Mouse (Mus musculus) adrenal gland, postnatal 10 days (tissue): ENCODE measurements around the gene Paxip1. TPM values are rescaled to one million over a fixed set of nuclear protein-coding genes. Genes with fewer than 3 reads are reported as not detected.

Experiments
- DNase-seq: peaks from one replicate; pipeline ENCODE4 v3.0.0; 2021; ENCODE audit warnings: mixed read lengths
- total RNA-seq, 2 experiments: library from RNA; stranded (reverse); gene quantifications; 2 replicates each; pipeline ENCODE4 v1.2.3; 2021

Paxip1 gene
- total RNA-seq, 2 experiments from 2014 or later = 25.7 to 30.8 TPM

DNA sequence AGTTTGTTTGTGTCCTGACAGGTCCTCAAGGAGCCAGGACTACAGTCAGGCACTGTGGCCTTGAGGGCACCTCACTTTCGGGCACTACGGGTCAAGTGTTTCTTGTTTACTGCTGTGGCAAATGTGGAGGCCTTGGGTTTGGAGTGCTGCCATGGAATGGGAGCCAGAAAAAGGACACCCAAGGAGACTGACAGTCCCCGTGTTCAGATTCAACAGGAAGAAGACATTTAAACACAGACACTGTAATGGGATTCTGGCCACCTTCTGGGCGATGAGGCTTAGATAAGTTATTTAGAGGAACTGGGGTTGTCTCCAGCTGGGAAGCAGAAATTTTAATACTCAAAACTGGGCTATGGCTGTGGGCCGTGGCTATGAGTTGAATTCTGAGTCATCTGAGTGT is 60.8 kb downstream of the Paxip1 start:
- DNase-seq = peak; percentile 55

DNA sequence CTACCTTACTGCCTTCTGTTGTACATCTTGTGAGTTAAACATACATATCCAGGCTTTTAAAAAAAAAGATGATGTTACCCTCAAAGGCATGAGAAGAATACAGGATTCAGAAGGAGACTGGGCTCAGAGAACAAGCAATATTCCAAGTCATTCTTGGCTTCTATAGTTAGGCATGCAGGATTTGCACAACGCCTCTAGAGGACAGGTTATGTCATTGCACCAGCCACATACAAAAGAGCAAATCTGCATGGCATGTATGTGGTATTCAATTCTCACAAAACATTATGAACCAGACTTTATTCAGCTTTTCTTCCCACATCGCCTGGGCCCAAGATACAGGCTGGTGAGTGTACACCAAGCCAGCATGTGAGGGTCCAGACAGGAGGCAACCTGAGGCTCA is 67.0 kb downstream of the Paxip1 start:
- no peak for DNase-seq

DNA sequence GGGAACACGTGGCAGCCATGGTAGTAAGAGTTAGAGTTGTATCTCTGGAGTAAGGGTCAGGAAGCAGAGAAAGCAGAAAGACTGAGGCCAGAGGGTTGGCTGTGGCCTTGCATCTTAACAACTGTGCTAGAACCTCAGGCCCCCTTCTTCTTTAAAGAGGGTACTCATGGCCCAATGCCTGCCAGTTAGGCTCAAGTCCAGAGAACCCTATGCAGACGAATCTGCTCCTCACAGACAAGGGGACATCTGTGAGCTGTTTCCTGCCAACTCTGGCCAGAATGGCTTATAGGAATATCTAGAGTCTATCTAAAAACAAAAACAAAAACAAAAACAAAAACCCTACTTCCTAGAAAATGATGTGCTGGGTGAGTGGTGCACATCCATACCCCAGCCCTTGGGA is 72.2 kb downstream of the Paxip1 start:
- DNase-seq = no peak

DNA sequence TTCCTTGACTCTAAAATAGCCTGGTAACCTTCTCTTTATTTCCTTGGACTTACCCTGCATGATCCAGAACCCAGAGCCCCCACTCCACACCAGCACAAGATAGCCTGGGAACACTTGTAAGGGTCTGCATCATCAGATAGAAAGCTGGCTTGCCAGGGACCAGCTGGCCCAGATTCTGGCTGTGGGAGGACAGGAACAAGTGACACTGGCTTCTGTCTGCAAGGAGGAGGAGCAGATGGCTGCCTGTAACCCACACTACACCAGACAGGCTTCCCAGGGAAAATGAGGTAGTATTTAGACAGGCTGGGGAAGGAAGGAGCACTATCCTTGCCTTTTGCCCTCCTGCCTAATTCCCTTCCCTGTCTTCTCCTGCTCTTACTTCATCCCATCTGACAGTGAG is 74.2 kb downstream of the Paxip1 start:
- DNase-seq = no peak

DNA sequence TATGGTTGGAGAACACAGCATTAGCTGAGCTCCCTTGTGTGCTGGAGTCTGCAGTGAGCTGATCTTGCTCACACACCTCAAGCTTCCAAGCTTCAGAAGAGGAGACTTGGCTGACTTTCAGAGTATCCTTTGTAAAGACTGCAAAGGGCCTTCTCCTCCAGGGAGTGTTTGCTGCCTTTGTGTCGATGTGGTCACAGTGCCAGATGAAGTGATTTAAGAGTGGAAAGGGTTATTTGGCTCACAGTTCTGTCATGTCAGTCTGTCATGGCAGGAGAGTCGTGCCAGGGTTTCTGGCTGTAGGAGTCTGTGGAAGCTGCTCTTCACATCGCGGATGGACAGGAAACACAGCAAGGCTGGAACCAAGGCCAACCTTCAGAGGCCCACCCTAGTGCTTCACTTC is 75.5 kb downstream of the Paxip1 start:
- DNase-seq = no peak

DNA sequence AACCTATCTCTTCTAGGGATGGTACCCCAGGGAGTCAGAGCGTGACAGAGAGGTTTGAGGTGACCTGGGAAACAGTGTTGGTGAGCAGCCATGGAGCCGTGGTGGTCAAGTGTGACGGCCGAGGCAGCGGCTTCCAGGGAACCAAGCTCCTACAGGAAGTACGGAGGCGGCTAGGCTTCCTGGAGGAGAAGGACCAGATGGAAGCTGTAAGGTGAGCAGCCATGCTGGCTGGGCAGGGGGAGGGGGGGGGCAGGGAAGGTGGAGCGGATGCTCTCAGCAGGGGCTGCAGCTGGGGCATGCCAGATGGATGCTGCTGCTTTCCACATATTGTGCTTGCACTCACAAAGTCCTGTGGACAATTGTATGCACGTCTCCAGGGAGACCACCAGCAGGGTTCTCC is 77.1 kb downstream of the Paxip1 start:
- DNase-seq = no peak

DNA sequence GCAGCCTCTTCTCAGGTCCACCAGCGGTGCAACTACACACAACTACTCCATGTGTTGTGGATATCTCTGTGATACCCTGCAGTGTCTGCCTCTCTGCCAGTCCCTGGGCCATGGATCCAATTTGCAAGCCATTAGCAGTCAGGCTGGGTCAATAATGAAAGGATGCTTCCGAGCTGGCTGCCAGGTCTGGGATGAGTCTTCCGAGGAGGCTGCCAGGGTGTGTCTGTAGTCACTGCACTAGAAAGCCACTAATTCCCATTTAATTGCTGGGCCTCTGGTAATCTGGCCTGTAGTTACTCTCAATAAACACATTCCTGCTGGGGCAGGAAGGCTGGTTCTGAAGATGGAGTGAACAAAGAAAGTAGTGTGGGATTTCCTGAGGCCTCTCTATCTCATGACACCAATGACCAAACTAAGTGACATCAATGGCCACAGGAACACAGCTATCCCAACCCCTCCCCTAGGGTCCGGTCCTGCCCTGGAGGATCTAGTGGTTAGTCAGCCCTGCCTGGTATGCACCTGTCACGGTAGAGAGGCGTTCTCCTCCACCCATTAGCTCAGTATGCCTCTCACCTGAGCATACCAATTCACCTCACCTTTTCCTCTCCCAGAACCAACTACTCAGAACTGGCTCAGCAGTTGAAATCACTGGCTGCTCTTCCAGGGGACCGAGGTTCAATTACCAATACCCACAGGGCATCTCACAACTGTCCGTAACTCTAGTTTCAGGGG is 79.9 kb downstream of the Paxip1 start:
- no peak for DNase-seq

DNA sequence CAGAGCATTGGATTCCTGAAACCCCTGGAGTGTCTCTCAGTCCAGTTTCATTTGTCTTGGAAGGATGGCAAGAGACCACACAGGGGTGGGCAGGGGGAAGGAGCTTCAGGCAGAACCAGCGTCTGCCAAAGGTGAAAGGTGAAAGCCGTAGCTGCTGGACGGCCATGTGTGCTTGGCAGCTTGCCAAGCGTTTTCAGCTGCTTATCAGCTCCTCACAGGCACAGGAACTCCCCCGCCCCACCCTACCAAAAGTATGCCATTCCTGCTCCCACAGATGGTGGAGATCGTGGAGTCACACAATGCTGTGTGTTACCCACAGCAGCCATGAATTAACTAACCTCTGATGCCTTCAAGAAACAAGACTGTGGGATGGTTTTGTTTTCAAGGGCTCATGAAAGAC is 83.3 kb downstream of the Paxip1 start:
- peak; percentile 22 for DNase-seq

DNA sequence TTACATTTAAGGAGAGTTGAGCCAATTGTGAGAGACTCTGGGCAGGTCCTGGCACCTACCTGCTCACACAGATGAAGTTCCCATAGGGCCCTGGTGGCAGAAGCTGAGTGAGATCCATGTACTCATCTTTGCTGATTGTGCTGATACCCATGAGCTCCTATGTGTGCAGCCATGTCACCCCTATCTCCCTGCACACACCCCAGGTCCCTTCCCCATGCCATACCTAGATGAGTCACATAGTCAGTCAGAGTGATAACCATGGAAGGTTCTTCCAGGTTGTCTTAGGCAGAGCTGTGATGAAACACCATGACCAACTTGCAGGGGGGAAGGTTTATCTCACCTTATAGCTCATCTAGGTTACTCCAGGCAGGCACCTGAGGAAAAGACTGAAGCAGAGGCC is 84.2 kb downstream of the Paxip1 start:
- no peak for DNase-seq

DNA sequence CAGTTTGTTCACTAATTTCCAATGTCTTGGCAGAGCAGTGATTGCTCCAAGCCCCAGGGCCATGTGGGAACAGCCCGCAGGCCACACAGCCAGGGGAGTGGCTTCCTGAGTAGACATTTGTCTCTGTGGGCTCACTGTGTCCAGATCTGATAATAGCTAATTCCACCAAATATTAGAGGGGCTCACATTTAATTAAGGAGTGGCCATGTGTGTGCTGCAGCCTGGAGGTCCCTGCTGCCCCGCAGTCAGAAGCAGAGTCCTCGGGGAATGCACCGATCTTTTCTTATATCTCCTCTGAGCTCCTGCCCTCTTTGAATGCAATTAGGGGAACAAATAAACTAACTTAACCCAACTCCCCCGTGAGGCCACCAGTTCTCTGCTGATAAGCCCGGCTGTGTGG is 84.9 kb downstream of the Paxip1 start:
- no peak for DNase-seq

DNA sequence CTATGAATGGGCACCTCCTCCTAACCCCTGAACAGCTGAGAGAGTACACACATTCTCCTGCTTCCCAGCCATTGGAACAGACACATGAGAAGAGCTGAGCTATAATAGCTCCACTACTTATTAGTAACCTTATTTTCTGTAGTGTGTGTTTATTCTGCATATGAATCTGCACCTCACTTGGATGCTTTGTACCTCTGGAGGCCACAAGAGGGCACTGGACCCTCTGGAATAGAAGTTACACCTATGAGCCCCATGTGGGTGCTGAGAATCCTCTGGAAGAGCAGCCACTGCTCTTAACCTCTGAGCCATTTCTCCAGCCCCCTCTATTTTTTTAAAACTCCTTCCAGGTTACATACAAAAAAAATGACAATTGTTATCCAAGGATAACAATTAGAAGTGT is 86.5 kb downstream of the Paxip1 start:
- DNase-seq = no peak

DNA sequence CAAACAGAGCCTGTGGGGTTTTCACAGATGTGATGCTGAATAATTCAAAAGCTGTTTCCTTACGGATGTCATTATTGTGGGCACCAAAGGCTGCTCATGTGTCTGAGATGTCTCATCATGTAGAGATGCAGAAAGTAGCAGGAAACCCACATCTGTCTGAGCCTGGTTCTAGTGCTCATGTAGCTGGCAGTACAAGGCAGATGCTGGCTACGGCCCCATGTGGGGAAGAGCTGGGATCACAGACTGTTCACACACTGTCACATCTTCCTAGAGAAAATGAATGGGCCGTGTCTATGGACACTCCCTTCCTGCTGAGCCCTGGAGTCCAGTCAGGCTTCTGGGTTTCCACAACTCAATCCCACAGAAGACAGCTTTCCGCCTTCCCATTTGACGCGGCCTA is 89.0 kb downstream of the Paxip1 start:
- no peak for DNase-seq

Other genes with a start within 250 kb of the Paxip1 start
- gene Htr5a, start 50.5 kb upstream of the Paxip1 start, total RNA-seq = not detected